In genomic region chr11:115615875-115616274, GRCm38 (mm10) we compare ENCODE assay signal across 8 mouse cellular contexts. TPM values are rescaled to one million over a fixed set of nuclear protein-coding genes. Genes with fewer than 3 reads are reported as not detected.
DNase-seq lines count a peak whose midpoint lies in the region; ATAC-seq and TF ChIP-seq lines count a peak whose summit lies in the region.
"Had no signal": no experiment of that assay in that cellular context is flagged by ENCODE, and none has a peak within 500 bp of the region (broad histone marks: within the 10 kb centered on the region; RNA-seq: fewer than 3 reads in every experiment).

No protein-coding gene starts in this region.

- intact Hi-C loops in heart, postnatal 36 days (cut with DNase I), result no loop called here

- no peak overlapping the region for H3K4me3 ChIP-seq in heart, embryonic 12.5 days
- H3K4me3 ChIP-seq in midbrain, embryonic 12.5 days, result no peak overlapping the region
- no peak overlapping the region for H3K4me3 ChIP-seq in midbrain, embryonic 15.5 days
- no peak overlapping the region for H3K4me3 ChIP-seq in brown adipose tissue, adult 24 weeks (ENCODE audit: insufficient read depth, low read depth, low read length)
- no peak overlapping the region for H3K4me3 ChIP-seq in lung, postnatal 0 days (ENCODE audit: low read depth, low read length)

- no peak for TF ChIP-seq CTCF in lung, postnatal 0 days (IDR thresholded peaks at IDR 0.05)

- no peak overlapping the region for H3K4me2 ChIP-seq in heart, embryonic 12.5 days
- no peak overlapping the region for H3K4me2 ChIP-seq in midbrain, embryonic 12.5 days (replicated peaks)
- no peak overlapping the region for H3K4me2 ChIP-seq in midbrain, embryonic 15.5 days
- H3K4me2 ChIP-seq in lung, postnatal 0 days (replicated peaks; ENCODE audit: low read depth, low read length), result no peak overlapping the region

- TF ChIP-seq EP300 in lung, postnatal 0 days (IDR thresholded peaks at IDR 0.05), result no peak

- peaks cover 39% of the 10 kb centered on the region for H3K4me1 ChIP-seq in heart, embryonic 12.5 days (replicated peaks)
- H3K4me1 ChIP-seq in midbrain, embryonic 12.5 days, result peaks cover 14% of the 10 kb centered on the region
- peaks cover 17% of the 10 kb centered on the region for H3K4me1 ChIP-seq in midbrain, embryonic 15.5 days
- peaks cover 15% of the 10 kb centered on the region for H3K4me1 ChIP-seq in brown adipose tissue, adult 24 weeks (ENCODE audit: control insufficient read depth, insufficient read depth, insufficient read length, low read length)
- H3K4me1 ChIP-seq in lung, postnatal 0 days (ENCODE audit: insufficient read depth, low read depth, low read length), result peaks cover 14% of the 10 kb centered on the region

- H3K9me3 ChIP-seq in heart, embryonic 12.5 days (replicated peaks), result no peaks in the 10 kb centered on the region
- H3K9me3 ChIP-seq in midbrain, embryonic 12.5 days, result no peaks in the 10 kb centered on the region
- H3K9me3 ChIP-seq in midbrain, embryonic 15.5 days, result no peaks in the 10 kb centered on the region
- H3K9me3 ChIP-seq in lung, postnatal 0 days (ENCODE audit: low read length), result no peaks in the 10 kb centered on the region

- H3K9ac ChIP-seq in heart, embryonic 12.5 days, result 0 out of 2 replicates have a peak overlapping the region, but pooled peaks have one; percentile 27
- 0 out of 2 replicates have a peak overlapping the region, but pooled peaks have one; percentile 6 for H3K9ac ChIP-seq in midbrain, embryonic 12.5 days (replicated peaks)
- H3K9ac ChIP-seq in midbrain, embryonic 15.5 days, result no peak overlapping the region
- H3K9ac ChIP-seq in lung, postnatal 0 days (replicated peaks; ENCODE audit: low read depth), result no peak overlapping the region

- H3K27ac ChIP-seq in heart, embryonic 12.5 days (ENCODE audit: poor library complexity, severe bottlenecking), result no peak overlapping the region
- H3K27ac ChIP-seq in midbrain, embryonic 12.5 days (replicated peaks), result no peak overlapping the region
- no peak overlapping the region for H3K27ac ChIP-seq in midbrain, embryonic 15.5 days
- H3K27ac ChIP-seq in brown adipose tissue, adult 24 weeks (replicated peaks; ENCODE audit: low read depth, low read length), result peak overlapping the region; percentile 71
- H3K27ac ChIP-seq in lung, postnatal 0 days (ENCODE audit: low read length), result no peak overlapping the region

- DNase-seq in heart, postnatal 36 days, result no peak
- DNase-seq in lung, postnatal 0 days (ENCODE audit: low spot score), result no peak
- DNase-seq in left cerebral cortex, adult 9 months (ENCODE audit: low spot score in 2 of 2), result no peak
- DNase-seq: thymus, postnatal 36 days had no signal

- no peak for ATAC-seq in heart, embryonic 12.5 days (ENCODE audit: insufficient number of reproducible peaks, low FRiP score)
- no peak for ATAC-seq in midbrain, embryonic 12.5 days (ENCODE audit: low FRiP score, low read depth)
- no peak for ATAC-seq in midbrain, embryonic 15.5 days (replicated peaks)
- no peak for ATAC-seq in lung, postnatal 0 days

- 85% methylated on average over 6 of the region's 6 CpGs for WGBS in heart, embryonic 12.5 days
- 95% methylated on average over 6 of the region's 6 CpGs for WGBS in midbrain, embryonic 12.5 days
- 93% methylated on average over 6 of the region's 6 CpGs for WGBS in midbrain, embryonic 15.5 days
- 87% methylated on average over 6 of the region's 6 CpGs for whole genome bisulfite sequencing in lung, postnatal 0 days

- no peaks in the 10 kb centered on the region for H3K27me3 ChIP-seq in heart, embryonic 12.5 days (replicated peaks)
- H3K27me3 ChIP-seq in midbrain, embryonic 12.5 days, result peaks cover 22% of the 10 kb centered on the region
- H3K27me3 ChIP-seq in midbrain, embryonic 15.5 days (replicated peaks), result peaks cover 20% of the 10 kb centered on the region; the same call in 1 of the 2 replicates
- no peaks in the 10 kb centered on the region for H3K27me3 ChIP-seq in lung, postnatal 0 days (replicated peaks; ENCODE audit: insufficient read depth, low read length)

- H3K36me3 ChIP-seq in heart, embryonic 12.5 days, result peaks cover 56% of the 10 kb centered on the region
- H3K36me3 ChIP-seq in midbrain, embryonic 12.5 days, result peaks cover 25% of the 10 kb centered on the region
- peaks cover 22% of the 10 kb centered on the region; the same call in 1 of the 2 replicates for H3K36me3 ChIP-seq in midbrain, embryonic 15.5 days (replicated peaks)
- H3K36me3 ChIP-seq in lung, postnatal 0 days (ENCODE audit: insufficient read depth, low read length), result 0 out of 2 replicates have a peak, but pooled peaks cover 10% of the 10 kb centered on the region

RNA-seq across cellular contexts. Expression of gene Mif4gd, which starts 3.1 kb away (rescaled TPM):
- polyA plus RNA-seq in heart, embryonic 12.5 days (2016; fragmentation: Nextera tagmentation; extraction: Ambion mirVana), result 20.9 and 22.0 TPM in 2 replicates
- total RNA-seq in heart, postnatal 36 days (2021), result 10 to 100 TPM; 47.3 to 53.8 TPM
- 12.2 and 15.1 TPM in 2 replicates for polyA plus RNA-seq in midbrain, embryonic 12.5 days (2016; fragmentation: Nextera tagmentation; extraction: Ambion mirVana)
- polyA plus RNA-seq in midbrain, embryonic 15.5 days (2015; fragmentation: Nextera tagmentation; extraction: Ambion mirVana), result 11.2 and 12.9 TPM in 2 replicates
- polyA plus RNA-seq in brown adipose tissue, adult 24 weeks (2012; ENCODE audit: insufficient read depth, insufficient read length, missing spikeins), result 120 and 127 TPM in 2 replicates
- polyA plus RNA-seq in lung, postnatal 0 days (2015; fragmentation: Nextera tagmentation; extraction: Ambion mirVana), result 74.7 and 78.6 TPM in 2 replicates

RNA-seq across cellular contexts. Expression of gene Gga3, which starts 12.0 kb away (rescaled TPM):
- polyA plus RNA-seq in heart, embryonic 12.5 days (2016; fragmentation: Nextera tagmentation; extraction: Ambion mirVana), result 19.2 and 21.9 TPM in 2 replicates
- 10 to 100 TPM; 18.0 to 21.3 TPM for total RNA-seq in heart, postnatal 36 days (2021)
- polyA plus RNA-seq in midbrain, embryonic 12.5 days (2016; fragmentation: Nextera tagmentation; extraction: Ambion mirVana), result 34.6 and 37.2 TPM in 2 replicates
- polyA plus RNA-seq in midbrain, embryonic 15.5 days (2015; fragmentation: Nextera tagmentation; extraction: Ambion mirVana), result 37.5 and 38.1 TPM in 2 replicates
- 4.2 and 6.5 TPM in 2 replicates for polyA plus RNA-seq in brown adipose tissue, adult 24 weeks (2012; ENCODE audit: insufficient read depth, insufficient read length, missing spikeins)
- 6.8 and 8.1 TPM in 2 replicates for polyA plus RNA-seq in lung, postnatal 0 days (2015; fragmentation: Nextera tagmentation; extraction: Ambion mirVana)

RNA-seq across cellular contexts. Expression of gene Mrps7, which starts 12.2 kb away (rescaled TPM):
- 90.4 and 95.4 TPM in 2 replicates for polyA plus RNA-seq in heart, embryonic 12.5 days (2016; fragmentation: Nextera tagmentation; extraction: Ambion mirVana)
- 10 to 100 TPM; 80.1 to 85.7 TPM for total RNA-seq in heart, postnatal 36 days (2021)
- polyA plus RNA-seq in midbrain, embryonic 12.5 days (2016; fragmentation: Nextera tagmentation; extraction: Ambion mirVana), result 85.7 and 89.0 TPM in 2 replicates
- 70.0 and 74.3 TPM in 2 replicates for polyA plus RNA-seq in midbrain, embryonic 15.5 days (2015; fragmentation: Nextera tagmentation; extraction: Ambion mirVana)
- 106 and 138 TPM in 2 replicates for polyA plus RNA-seq in brown adipose tissue, adult 24 weeks (2012; ENCODE audit: insufficient read depth, insufficient read length, missing spikeins)
- 47.4 and 49.2 TPM in 2 replicates for polyA plus RNA-seq in lung, postnatal 0 days (2015; fragmentation: Nextera tagmentation; extraction: Ambion mirVana)

RNA-seq across cellular contexts. Expression of gene Slc25a19, which starts 12.2 kb away (rescaled TPM):
- 39.9 and 42.1 TPM in 2 replicates for polyA plus RNA-seq in heart, embryonic 12.5 days (2016; fragmentation: Nextera tagmentation; extraction: Ambion mirVana)
- 10 to 100 TPM; 35.5 to 38.8 TPM for total RNA-seq in heart, postnatal 36 days (2021)
- polyA plus RNA-seq in midbrain, embryonic 12.5 days (2016; fragmentation: Nextera tagmentation; extraction: Ambion mirVana), result 26.2 and 26.9 TPM in 2 replicates
- 43.5 and 44.5 TPM in 2 replicates for polyA plus RNA-seq in midbrain, embryonic 15.5 days (2015; fragmentation: Nextera tagmentation; extraction: Ambion mirVana)
- 392 and 520 TPM in 2 replicates for polyA plus RNA-seq in brown adipose tissue, adult 24 weeks (2012; ENCODE audit: insufficient read depth, insufficient read length, missing spikeins)
- 18.9 and 19.5 TPM in 2 replicates for polyA plus RNA-seq in lung, postnatal 0 days (2015; fragmentation: Nextera tagmentation; extraction: Ambion mirVana)

RNA-seq across cellular contexts. Expression of gene Nup85, which starts 51.6 kb away (rescaled TPM):
- polyA plus RNA-seq in heart, embryonic 12.5 days (2016; fragmentation: Nextera tagmentation; extraction: Ambion mirVana), result 117 and 132 TPM in 2 replicates
- 10 to 100 TPM; 23.5 to 23.8 TPM for total RNA-seq in heart, postnatal 36 days (2021)
- polyA plus RNA-seq in midbrain, embryonic 12.5 days (2016; fragmentation: Nextera tagmentation; extraction: Ambion mirVana), result 168 and 172 TPM in 2 replicates
- 106 and 118 TPM in 2 replicates for polyA plus RNA-seq in midbrain, embryonic 15.5 days (2015; fragmentation: Nextera tagmentation; extraction: Ambion mirVana)
- polyA plus RNA-seq in brown adipose tissue, adult 24 weeks (2012; ENCODE audit: insufficient read depth, insufficient read length, missing spikeins), result 12.4 and 15.7 TPM in 2 replicates
- 38.4 and 44.2 TPM in 2 replicates for polyA plus RNA-seq in lung, postnatal 0 days (2015; fragmentation: Nextera tagmentation; extraction: Ambion mirVana)

Comparison
In these comparisons a context has a peak if more than half of its experiments do, and no peak if none do; other contexts are left out.
1. H3K9ac ChIP-seq: peak in heart, embryonic 12.5 days (single experiment) and midbrain, embryonic 12.5 days (single experiment); none in midbrain, embryonic 15.5 days (single experiment) and lung, postnatal 0 days (single experiment).